Comparison of ENCODE assay signal across 8 mouse cellular contexts in the genomic region with DNA sequence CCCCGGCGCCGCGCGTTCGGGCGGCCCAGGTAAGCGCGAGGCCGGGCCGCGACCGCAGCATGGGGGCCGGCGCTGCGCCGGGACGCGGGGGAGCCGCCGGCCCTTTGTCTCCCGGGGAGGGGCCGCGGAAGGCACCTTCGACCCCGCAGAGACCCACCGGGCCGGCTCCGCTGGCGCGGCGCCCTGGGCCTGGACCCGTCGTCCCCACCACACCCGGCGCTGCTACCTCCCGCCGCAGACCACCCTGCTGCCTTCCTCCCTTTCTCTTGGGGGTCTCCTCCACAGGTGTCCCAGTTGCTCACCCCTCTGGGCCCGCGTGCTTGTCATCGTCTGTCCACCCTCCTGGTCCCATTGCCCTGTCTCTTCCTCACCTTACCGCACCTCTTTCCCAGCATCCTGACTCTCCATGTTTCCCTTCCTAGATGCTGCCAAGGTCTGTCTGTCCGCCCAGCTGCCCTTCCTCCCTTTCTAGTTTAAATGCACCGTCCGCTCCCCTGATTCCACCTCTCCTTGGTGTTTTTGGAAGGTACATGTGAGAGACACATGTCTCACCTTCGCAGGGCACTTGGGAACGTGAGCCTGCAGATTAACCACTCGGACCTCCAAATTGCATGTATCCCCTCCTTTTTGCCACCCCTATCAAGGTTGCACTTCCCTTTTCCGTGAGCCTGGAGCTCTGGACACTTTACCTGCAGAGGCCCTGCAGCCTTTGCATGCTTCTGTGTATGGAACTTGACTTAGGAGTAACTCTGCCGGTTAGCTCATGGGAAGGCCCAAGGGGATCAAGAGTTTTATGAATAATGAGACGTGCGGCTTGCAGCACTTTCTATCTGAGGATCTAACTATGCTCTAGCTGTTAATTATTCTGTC. TPM values are rescaled to one million over a fixed set of nuclear protein-coding genes. Genes with fewer than 3 reads are reported as not detected.
DNase-seq lines count a peak whose midpoint lies in the region; ATAC-seq lines count a peak whose summit lies in the region.

No protein-coding gene starts in this region.

- 3% methylated on average over 52 of the region's 52 CpGs for WGBS in kidney, embryonic 15.5 days
- 2% methylated on average over 50 of the region's 52 CpGs for WGBS in embryonic facial prominence, embryonic 15.5 days
- WGBS in limb, embryonic 10.5 days: 4% methylated on average over 51 of the region's 52 CpGs
- WGBS in neural tube, embryonic 11.5 days: 5% methylated on average over 35 of the region's 52 CpGs

- no peak; the same call in 1 of the 2 replicates for ATAC-seq in kidney, embryonic 15.5 days (replicated peaks; ENCODE audit: low FRiP score)
- ATAC-seq in embryonic facial prominence, embryonic 15.5 days (ENCODE audit: insufficient number of reproducible peaks, low FRiP score, low TSS enrichment, low read depth): no peak
- ATAC-seq in neural tube, embryonic 11.5 days (ENCODE audit: insufficient read depth, low FRiP score, low TSS enrichment): peak; percentile 35

- H3K9ac ChIP-seq in kidney, embryonic 15.5 days: peak overlapping the region; percentile 92
- peak overlapping the region; percentile 80 for H3K9ac ChIP-seq in embryonic facial prominence, embryonic 15.5 days
- H3K9ac ChIP-seq in neural tube, embryonic 11.5 days (ENCODE audit: low read length): peak overlapping the region; percentile 88

- no peaks in the 10 kb centered on the region for H3K27me3 ChIP-seq in kidney, embryonic 15.5 days
- H3K27me3 ChIP-seq in embryonic facial prominence, embryonic 15.5 days: no peaks in the 10 kb centered on the region
- H3K27me3 ChIP-seq in limb, embryonic 10.5 days (ENCODE audit: low read depth, poor library complexity, severe bottlenecking): no peaks in the 10 kb centered on the region
- no peaks in the 10 kb centered on the region for H3K27me3 ChIP-seq in neural tube, embryonic 11.5 days (ENCODE audit: control insufficient read depth, insufficient read depth, low read length)

- no peaks in the 10 kb centered on the region for H3K9me3 ChIP-seq in kidney, embryonic 15.5 days (replicated peaks)
- no peaks in the 10 kb centered on the region for H3K9me3 ChIP-seq in embryonic facial prominence, embryonic 15.5 days (replicated peaks)
- H3K9me3 ChIP-seq in limb, embryonic 10.5 days (replicated peaks): no peaks in the 10 kb centered on the region
- H3K9me3 ChIP-seq in neural tube, embryonic 11.5 days (ENCODE audit: control insufficient read depth, low read length): no peaks in the 10 kb centered on the region

- no peaks in the 10 kb centered on the region for H3K36me3 ChIP-seq in kidney, embryonic 15.5 days
- no peaks in the 10 kb centered on the region for H3K36me3 ChIP-seq in embryonic facial prominence, embryonic 15.5 days
- 0 out of 2 replicates have a peak, but pooled peaks cover 15% of the 10 kb centered on the region for H3K36me3 ChIP-seq in limb, embryonic 10.5 days
- no peaks in the 10 kb centered on the region for H3K36me3 ChIP-seq in neural tube, embryonic 11.5 days (ENCODE audit: control insufficient read depth, insufficient read depth, low read length)

- peak overlapping the region; percentile 75 for H3K27ac ChIP-seq in kidney, embryonic 15.5 days
- H3K27ac ChIP-seq in embryonic facial prominence, embryonic 15.5 days (replicated peaks): peak overlapping the region; percentile 82
- H3K27ac ChIP-seq in limb, embryonic 10.5 days: peak overlapping the region; percentile 92
- H3K27ac ChIP-seq in neural tube, embryonic 11.5 days (ENCODE audit: low read depth, low read length): no peak overlapping the region; the same call in 1 of the 2 replicates

- H3K4me3 ChIP-seq in kidney, embryonic 15.5 days (replicated peaks): peak overlapping the region; percentile 89
- H3K4me3 ChIP-seq in embryonic facial prominence, embryonic 15.5 days (replicated peaks): peak overlapping the region; percentile 81
- peak overlapping the region; percentile 92 for H3K4me3 ChIP-seq in limb, embryonic 10.5 days
- H3K4me3 ChIP-seq in neural tube, embryonic 11.5 days (ENCODE audit: low read depth, low read length): peak overlapping the region; percentile 91

- peak overlapping the region; percentile 91 for H3K4me2 ChIP-seq in kidney, embryonic 15.5 days
- H3K4me2 ChIP-seq in embryonic facial prominence, embryonic 15.5 days (replicated peaks): peak overlapping the region; percentile 77
- peak overlapping the region; percentile 92 for H3K4me2 ChIP-seq in neural tube, embryonic 11.5 days (ENCODE audit: low read depth)

- peaks cover 50% of the 10 kb centered on the region for H3K4me1 ChIP-seq in kidney, embryonic 15.5 days
- peaks cover 11% of the 10 kb centered on the region for H3K4me1 ChIP-seq in embryonic facial prominence, embryonic 15.5 days
- peaks cover 47% of the 10 kb centered on the region for H3K4me1 ChIP-seq in limb, embryonic 10.5 days
- H3K4me1 ChIP-seq in neural tube, embryonic 11.5 days (ENCODE audit: control insufficient read depth, insufficient read depth, low read length): peaks cover 11% of the 10 kb centered on the region

- DNase-seq in kidney, postnatal 14 days: no peak
- peak; percentile 16 for DNase-seq in MEL-GATA-1-ER (ENCODE audit: extremely low read depth, low read depth)
- DNase-seq in limb, embryonic 10.5 days (ENCODE audit: low spot score): peak; percentile 56
- no peak for DNase-seq in neural tube, embryonic 11.5 days (ENCODE audit: low spot score)
- no peak for DNase-seq in MN1 (ENCODE audit: low spot score)
- no peak for DNase-seq in ovary, adult 18-20 months (ENCODE audit: low spot score)

RNA-seq across cellular contexts. Expression of a gene that starts 0.6 kb away (rescaled TPM):
- 62.1 and 64.8 TPM in 2 replicates for polyA plus RNA-seq in kidney, embryonic 15.5 days (2015; fragmentation: Nextera tagmentation; extraction: Ambion mirVana)
- 67.8 and 72.7 TPM in 2 replicates for polyA plus RNA-seq in embryonic facial prominence, embryonic 15.5 days (2015; fragmentation: Nextera tagmentation; extraction: Ambion mirVana)
- 67.1 and 78.4 TPM in 2 replicates for polyA plus RNA-seq in limb, embryonic 10.5 days (2016; fragmentation: Nextera tagmentation; extraction: Ambion mirVana)
- polyA plus RNA-seq in neural tube, embryonic 11.5 days (2014; fragmentation: Nextera tagmentation; extraction: Ambion mirVana): 54.9 and 67.7 TPM in 2 replicates

RNA-seq across cellular contexts. Expression of a gene that starts 33.6 kb away (rescaled TPM):
- 47.1 and 49.3 TPM in 2 replicates for polyA plus RNA-seq in kidney, embryonic 15.5 days (2015; fragmentation: Nextera tagmentation; extraction: Ambion mirVana)
- 46.2 and 46.8 TPM in 2 replicates for polyA plus RNA-seq in embryonic facial prominence, embryonic 15.5 days (2015; fragmentation: Nextera tagmentation; extraction: Ambion mirVana)
- polyA plus RNA-seq in limb, embryonic 10.5 days (2016; fragmentation: Nextera tagmentation; extraction: Ambion mirVana): 55.1 and 55.4 TPM in 2 replicates
- polyA plus RNA-seq in neural tube, embryonic 11.5 days (2014; fragmentation: Nextera tagmentation; extraction: Ambion mirVana): 49.4 and 59.3 TPM in 2 replicates

RNA-seq across cellular contexts. Expression of a gene that starts 33.6 kb away (rescaled TPM):
- polyA plus RNA-seq in kidney, embryonic 15.5 days (2015; fragmentation: Nextera tagmentation; extraction: Ambion mirVana): 13.7 TPM in 2 replicates
- 10.9 and 12.1 TPM in 2 replicates for polyA plus RNA-seq in embryonic facial prominence, embryonic 15.5 days (2015; fragmentation: Nextera tagmentation; extraction: Ambion mirVana)
- polyA plus RNA-seq in limb, embryonic 10.5 days (2016; fragmentation: Nextera tagmentation; extraction: Ambion mirVana): 16.1 and 16.8 TPM in 2 replicates
- 14.6 and 14.9 TPM in 2 replicates for polyA plus RNA-seq in neural tube, embryonic 11.5 days (2014; fragmentation: Nextera tagmentation; extraction: Ambion mirVana)

RNA-seq across cellular contexts. Expression of a gene that starts 41.4 kb away (rescaled TPM):
- 0.45 TPM in 1 of 2 replicates, not detected in the other for polyA plus RNA-seq in kidney, embryonic 15.5 days (2015; fragmentation: Nextera tagmentation; extraction: Ambion mirVana)
- polyA plus RNA-seq in embryonic facial prominence, embryonic 15.5 days (2015; fragmentation: Nextera tagmentation; extraction: Ambion mirVana): 0.28 and 0.39 TPM in 2 replicates
- polyA plus RNA-seq in limb, embryonic 10.5 days (2016; fragmentation: Nextera tagmentation; extraction: Ambion mirVana): 0.26 and 0.83 TPM in 2 replicates
- not detected in 2 replicates for polyA plus RNA-seq in neural tube, embryonic 11.5 days (2014; fragmentation: Nextera tagmentation; extraction: Ambion mirVana)

Comparison
In these comparisons a context has a peak if more than half of its experiments do, and no peak if none do; other contexts are left out.
1. DNase-seq: peak in MEL-GATA-1-ER (single experiment) and limb, embryonic 10.5 days (single experiment); none in kidney, postnatal 14 days (single experiment), neural tube, embryonic 11.5 days (single experiment), MN1 (single experiment) and ovary, adult 18-20 months (single experiment).
2. Peak in every context shown above with its lines, with median percentiles within 50 percentile points of each other: H3K4me2 ChIP-seq, H3K4me3 ChIP-seq and H3K9ac ChIP-seq.